Mouse (Mus musculus) midbrain, embryonic 16.5 days (tissue): Measurements from ENCODE around the gene Cfap45. TPM values are rescaled to one million over a fixed set of nuclear protein-coding genes. Genes with fewer than 3 reads are reported as not detected.

ENCODE experiments used
- ATAC-seq: fragments of 200-750 bp; cut with Nextera tagmentation; 2 replicates; pipeline ENCODE4 v1.8.0; 2017; ENCODE audit warnings: moderate TSS enrichment
- H3K27ac ChIP-seq: fragments of 300-500 bp; sonication (generic); 2 replicates; pipeline ENCODE4 v1.5.1; 2014; ENCODE audit warnings: mild to moderate bottlenecking, low read length, mixed read lengths
- H3K27me3 ChIP-seq: fragments of 300-500 bp; sonication (generic); 2 replicates; pipeline ENCODE4 v1.6.1; 2014; ENCODE audit warnings: low read depth, low read length, mixed read lengths; ENCODE audit not compliant: control insufficient read depth, insufficient read depth
- H3K36me3 ChIP-seq: fragments of 300-500 bp; sonication (generic); 2 replicates; pipeline ENCODE4 v1.6.1; 2014; ENCODE audit warnings: mild to moderate bottlenecking, low read length, moderate library complexity, mixed read lengths; ENCODE audit not compliant: control insufficient read depth, insufficient read depth
- H3K4me1 ChIP-seq: fragments of 300-500 bp; sonication (generic); 2 replicates; pipeline ENCODE4 v1.6.1; 2014; ENCODE audit warnings: mild to moderate bottlenecking, low read length, mixed read lengths; ENCODE audit not compliant: control insufficient read depth, insufficient read depth
- H3K4me2 ChIP-seq: fragments of 300-500 bp; sonication (generic); 2 replicates; pipeline ENCODE4 v1.6.1; 2014; ENCODE audit warnings: mild to moderate bottlenecking, low read length, mixed read lengths
- H3K4me3 ChIP-seq: fragments of 300-500 bp; sonication (generic); 2 replicates; pipeline ENCODE4 v1.5.1; 2014; ENCODE audit warnings: low read depth, mild to moderate bottlenecking, low read length, moderate library complexity, mixed read lengths
- H3K9ac ChIP-seq: fragments of 300-500 bp; sonication (generic); 2 replicates; pipeline ENCODE4 v1.6.1; 2014; ENCODE audit warnings: low read depth, low read length, mixed read lengths
- H3K9me3 ChIP-seq: fragments of 300-500 bp; sonication (generic); replicated peaks from 2 replicates; pipeline ENCODE4 v1.6.1; 2014; ENCODE audit warnings: mild to moderate bottlenecking, low read length, mixed read lengths; ENCODE audit not compliant: control insufficient read depth, poor library complexity, severe bottlenecking
- WGBS: fragments of 180-500 bp; shearing (Covaris S2); extraction: QIAGEN DNeasy Blood & Tissue Kit; methylation state at CpG from one replicate; pipeline ENCODE4 v1.1.7; 2014; 5-methylcytosine and 5-hydroxymethylcytosine counted together
- polyA plus RNA-seq: library from polyadenylated mRNA; unstranded; fragments of >200 nt; fragmentation: Nextera tagmentation; extraction: Ambion mirVana; gene quantifications from 2 replicates; pipeline ENCODE4 v1.2.1, GENCODE M21; 2015

Gene Cfap45
- polyA plus RNA-seq, 1 experiment from 2014 or later: 4.7 TPM

GRCm38 (mm10) chr1:172489585-172490250 is 30.9 kb upstream of the Cfap45 start:
- Histone ChIP-seq H3K36me3 (0 out of 2 replicates have a peak, but pooled peaks cover 2% of the 10 kb centered on the region), H3K27ac (no peak overlapping the region), H3K4me3 (no peak overlapping the region), H3K4me1 (peaks cover 34% of the 10 kb centered on the region), H3K27me3 (no peaks in the 10 kb centered on the region), H3K4me2 (no peak overlapping the region; the same call in 1 of the 2 replicates), H3K9ac (no peak overlapping the region), H3K9me3 (no peaks in the 10 kb centered on the region)
- peak; percentile 29 for ATAC-seq
- WGBS: 59% methylated on average over 12 of the region's 12 CpGs

- no peaks in the 10 kb centered on the region for H3K9me3 ChIP-seq
- H3K4me2 ChIP-seq: peak overlapping the region; percentile 48
- H3K4me3 ChIP-seq: peak overlapping the region; percentile 17; the same call in 1 of the 2 replicates
- 0 out of 2 replicates have a peak, but pooled peaks cover 2% of the 10 kb centered on the region for H3K36me3 ChIP-seq
- H3K4me1 ChIP-seq: peaks cover 29% of the 10 kb centered on the region
- no peak overlapping the region for H3K27ac ChIP-seq
- ATAC-seq: peak; percentile 9
- no peaks in the 10 kb centered on the region for H3K27me3 ChIP-seq
- WGBS: 9% methylated on average over 10 of the region's 10 CpGs
- H3K9ac ChIP-seq: peak overlapping the region; percentile 45; the same call in 1 of the 2 replicates
Observed at GRCm38 (mm10) chr1:172490261-172490661, 30.3 kb upstream of the Cfap45 start.

GRCm38 (mm10) chr1:172492047-172492446 is 28.6 kb upstream of the Cfap45 start:
- 93% methylated on average over 8 of the region's 8 CpGs for WGBS
- Histone ChIP-seq H3K9ac (no peak overlapping the region), H3K4me1 (peaks cover 12% of the 10 kb centered on the region), H3K36me3 (peaks cover 11% of the 10 kb centered on the region; the same call in 1 of the 2 replicates), H3K27ac (no peak overlapping the region), H3K4me3 (no peak overlapping the region), H3K4me2 (no peak overlapping the region), H3K9me3 (no peaks in the 10 kb centered on the region), H3K27me3 (no peaks in the 10 kb centered on the region)
- ATAC-seq: no peak

- Histone ChIP-seq H3K9ac (no peak overlapping the region), H3K4me2 (no peak overlapping the region), H3K27me3 (peaks cover 2% of the 10 kb centered on the region; the same call in 1 of the 2 replicates), H3K9me3 (no peaks in the 10 kb centered on the region), H3K36me3 (peaks cover 24% of the 10 kb centered on the region), H3K4me1 (peaks cover 6% of the 10 kb centered on the region; the same call in 1 of the 2 replicates), H3K4me3 (no peak overlapping the region), H3K27ac (no peak overlapping the region)
- WGBS: 63% methylated on average over 6 of the region's 6 CpGs
- no peak for ATAC-seq
Observed at GRCm38 (mm10) chr1:172493516-172493915, 27.1 kb upstream of the Cfap45 start.

- WGBS: 84% methylated on average over 17 of the region's 17 CpGs
- Histone ChIP-seq H3K27me3 (peaks cover 16% of the 10 kb centered on the region), H3K27ac (no peak overlapping the region), H3K4me2 (no peak overlapping the region), H3K9ac (no peak overlapping the region), H3K4me3 (no peak overlapping the region), H3K9me3 (no peaks in the 10 kb centered on the region), H3K4me1 (peaks cover 15% of the 10 kb centered on the region), H3K36me3 (peaks cover 24% of the 10 kb centered on the region)
- ATAC-seq: no peak
Observed at GRCm38 (mm10) chr1:172496030-172496429, 24.6 kb upstream of the Cfap45 start.

- peaks cover 26% of the 10 kb centered on the region for H3K27me3 ChIP-seq
- H3K4me2 ChIP-seq: no peak overlapping the region
- no peak overlapping the region for H3K4me3 ChIP-seq
- no peaks in the 10 kb centered on the region for H3K9me3 ChIP-seq
- no peak overlapping the region for H3K27ac ChIP-seq
- H3K36me3 ChIP-seq: peaks cover 24% of the 10 kb centered on the region
- H3K9ac ChIP-seq: no peak overlapping the region
- peaks cover 21% of the 10 kb centered on the region for H3K4me1 ChIP-seq
- no peak for ATAC-seq
- 82% methylated on average over 10 of the region's 10 CpGs for WGBS
Observed at GRCm38 (mm10) chr1:172497428-172497827, 23.2 kb upstream of the Cfap45 start.

- H3K4me1 ChIP-seq: peaks cover 32% of the 10 kb centered on the region
- H3K36me3 ChIP-seq: peaks cover 22% of the 10 kb centered on the region
- H3K9ac ChIP-seq: peak within 1 kb of the TSS; percentile 50; the same call in 1 of the 2 replicates
- WGBS: 2% methylated on average over 30 of the region's 30 CpGs
- H3K9me3 ChIP-seq: no peaks in the 10 kb centered on the region
- H3K4me2 ChIP-seq: peak within 1 kb of the TSS; percentile 58
- ATAC-seq: peak; percentile 44
- H3K4me3 ChIP-seq: peak within 1 kb of the TSS; percentile 40
- peaks cover 26% of the 10 kb centered on the region for H3K27me3 ChIP-seq
- peak within 1 kb of the TSS; percentile 17; the same call in 1 of the 2 replicates for H3K27ac ChIP-seq
Observed at GRCm38 (mm10) chr1:172499765-172500441, 20.7 kb upstream of the Cfap45 start, which contains the start of gene Tagln2. Tagln2 (plus strand) TSS chr1:172500047.

- H3K4me1 ChIP-seq: peaks cover 32% of the 10 kb centered on the region
- H3K27ac ChIP-seq: peak overlapping the region; percentile 17; the same call in 1 of the 2 replicates
Observed at GRCm38 (mm10) chr1:172500451-172501370, 19.9 kb upstream of the Cfap45 start.

More at GRCm38 (mm10) chr1:172500451-172501370, 19.9 kb upstream of the Cfap45 start:
- H3K36me3 ChIP-seq: peaks cover 19% of the 10 kb centered on the region
- H3K27me3 ChIP-seq: peaks cover 26% of the 10 kb centered on the region
- H3K4me2 ChIP-seq: peak overlapping the region; percentile 58
- peak overlapping the region; percentile 50; the same call in 1 of the 2 replicates for H3K9ac ChIP-seq
- peak overlapping the region; percentile 40 for H3K4me3 ChIP-seq
- no peaks in the 10 kb centered on the region for H3K9me3 ChIP-seq
- WGBS: 3% methylated on average over 52 of the region's 56 CpGs
- no peak for ATAC-seq
